Mouse (Mus musculus): ENCODE measurements around the gene Dlgap3.

Dlgap3 gene

GRCm38 (mm10) chr4:127174075-127174899, 5.3 kb downstream of the Dlgap3 start:
- DNase-seq (ENCODE audit: low read depth, low spot score) = peak; percentile 89

GRCm38 (mm10) chr4:127174900-127175278, 5.9 kb downstream of the Dlgap3 start:
- peak; percentile 85 for DNase-seq (ENCODE audit: low read depth, low spot score)

GRCm38 (mm10) chr4:127177961-127178360, 9.0 kb downstream of the Dlgap3 start:
- peak; percentile 82 for DNase-seq (ENCODE audit: low read depth, low spot score)

- peak; percentile 73 for DNase-seq (ENCODE audit: low read depth, low spot score)
Measured at GRCm38 (mm10) chr4:127178671-127179070, 9.7 kb downstream of the Dlgap3 start.

- peak; percentile 78 for DNase-seq (ENCODE audit: low read depth, low spot score)
Measured at GRCm38 (mm10) chr4:127179469-127180449, 10.8 kb downstream of the Dlgap3 start.

- no peak for DNase-seq (ENCODE audit: low read depth, low spot score)
Measured at GRCm38 (mm10) chr4:127180450-127180840, 11.4 kb downstream of the Dlgap3 start.

- no peak for DNase-seq (ENCODE audit: low read depth, low spot score)
Measured at GRCm38 (mm10) chr4:127181010-127181409, 12.0 kb downstream of the Dlgap3 start.

GRCm38 (mm10) chr4:127183867-127184266, 14.9 kb downstream of the Dlgap3 start:
- peak; percentile 92 for DNase-seq (ENCODE audit: low read depth, low spot score)

GRCm38 (mm10) chr4:127190921-127191320, 21.9 kb downstream of the Dlgap3 start:
- no peak for DNase-seq (ENCODE audit: low read depth, low spot score)

- peak; percentile 41 for DNase-seq (ENCODE audit: low read depth, low spot score)
Measured at GRCm38 (mm10) chr4:127192704-127193103, 23.7 kb downstream of the Dlgap3 start.

GRCm38 (mm10) chr4:127193378-127194155, 24.6 kb downstream of the Dlgap3 start:
- peak; percentile 99 for DNase-seq (ENCODE audit: low read depth, low spot score)

GRCm38 (mm10) chr4:127194477-127195269, 25.7 kb downstream of the Dlgap3 start:
- peak; percentile 34 for DNase-seq (ENCODE audit: low read depth, low spot score)

GRCm38 (mm10) chr4:127198609-127199008, 29.6 kb downstream of the Dlgap3 start:
- DNase-seq (ENCODE audit: low read depth, low spot score) = peak; percentile 33

- DNase-seq (ENCODE audit: low read depth, low spot score) = peak; percentile 48
Measured at GRCm38 (mm10) chr4:127199406-127199805, 30.4 kb downstream of the Dlgap3 start.

GRCm38 (mm10) chr4:127200164-127200722, 31.2 kb downstream of the Dlgap3 start:
- DNase-seq (ENCODE audit: low read depth, low spot score) = no peak

GRCm38 (mm10) chr4:127200769-127201617, 32.0 kb downstream of the Dlgap3 start:
- DNase-seq (ENCODE audit: low read depth, low spot score) = peak; percentile 56

GRCm38 (mm10) chr4:127203081-127203480, 34.1 kb downstream of the Dlgap3 start:
- DNase-seq (ENCODE audit: low read depth, low spot score) = peak; percentile 60

- DNase-seq (ENCODE audit: low read depth, low spot score) = no peak
Measured at GRCm38 (mm10) chr4:127211318-127211717, 42.3 kb downstream of the Dlgap3 start.

GRCm38 (mm10) chr4:127214510-127214909, 45.5 kb downstream of the Dlgap3 start:
- no peak for DNase-seq (ENCODE audit: low read depth, low spot score)
